Mouse (Mus musculus): Measurements from ENCODE around the gene Slc4a5.
A peak's percentile ranks its signal among the peaks of the same experiment; 100 is the strongest.

Gene Slc4a5

DNA sequence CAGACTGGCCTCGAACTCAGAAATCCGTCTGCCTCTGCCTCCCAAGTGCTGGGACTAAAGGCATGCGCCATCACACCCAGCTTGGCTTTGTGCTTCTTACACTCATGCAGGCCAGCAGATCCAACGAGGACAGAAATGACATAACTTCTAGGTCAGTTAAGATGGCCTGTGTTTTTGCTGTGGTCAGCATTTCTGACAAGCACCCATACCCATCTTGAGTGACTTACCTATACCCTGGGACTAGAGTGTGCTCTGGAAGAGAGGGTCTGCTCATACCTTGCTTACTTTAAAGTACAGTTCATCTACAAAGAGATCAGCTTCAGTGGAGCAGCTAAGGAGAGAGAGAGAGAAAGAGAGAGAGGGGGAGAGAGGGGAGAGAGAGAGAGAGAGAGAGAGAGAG lies 13.7 kb downstream of the Slc4a5 start:
- DNase-seq, result no peak

DNA sequence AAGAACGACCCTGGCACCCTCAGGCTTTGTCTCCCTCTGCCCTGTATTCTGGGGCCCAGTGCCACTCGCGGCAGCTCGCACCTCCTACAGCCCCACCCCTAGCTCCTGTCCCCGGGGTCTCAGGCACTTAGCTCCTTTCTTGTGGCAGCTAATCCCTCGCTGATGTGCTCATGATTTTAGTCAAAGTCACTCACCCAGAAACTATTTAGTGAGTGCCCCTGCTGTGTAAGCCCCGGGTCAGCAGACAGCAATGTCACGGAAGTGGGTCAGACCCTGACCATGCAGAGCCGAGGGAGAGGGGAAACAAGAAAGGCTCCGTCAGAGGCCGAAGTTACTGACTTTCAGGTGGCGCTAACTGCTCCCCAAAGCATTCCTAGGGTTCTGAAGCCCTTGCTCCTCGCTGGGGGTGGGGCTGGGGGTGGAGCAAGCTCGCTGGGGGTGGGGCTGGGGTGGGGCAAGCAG lies 14.7 kb downstream of the Slc4a5 start:
- DNase-seq, result no peak

DNA sequence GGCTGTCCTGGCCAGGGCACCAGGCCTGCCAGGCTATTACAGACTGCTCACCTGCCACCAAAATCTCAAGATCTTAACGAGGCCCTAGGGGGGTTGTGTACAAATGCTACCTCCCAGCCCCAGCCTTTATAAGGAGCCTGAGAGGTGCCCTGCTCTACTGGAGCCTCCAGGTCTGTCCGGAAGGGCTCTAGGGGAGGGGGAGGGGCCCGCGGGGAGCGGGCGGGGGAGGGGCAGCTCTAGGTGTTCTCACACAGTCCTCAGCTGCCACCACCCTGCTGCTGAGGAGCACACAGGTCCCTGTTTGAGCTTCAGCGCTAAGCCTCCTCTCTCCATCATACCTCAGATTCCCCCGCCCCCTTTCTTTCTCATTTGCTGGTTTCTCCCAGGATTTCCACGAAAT lies 17.5 kb downstream of the Slc4a5 start:
- no peak for DNase-seq

DNA sequence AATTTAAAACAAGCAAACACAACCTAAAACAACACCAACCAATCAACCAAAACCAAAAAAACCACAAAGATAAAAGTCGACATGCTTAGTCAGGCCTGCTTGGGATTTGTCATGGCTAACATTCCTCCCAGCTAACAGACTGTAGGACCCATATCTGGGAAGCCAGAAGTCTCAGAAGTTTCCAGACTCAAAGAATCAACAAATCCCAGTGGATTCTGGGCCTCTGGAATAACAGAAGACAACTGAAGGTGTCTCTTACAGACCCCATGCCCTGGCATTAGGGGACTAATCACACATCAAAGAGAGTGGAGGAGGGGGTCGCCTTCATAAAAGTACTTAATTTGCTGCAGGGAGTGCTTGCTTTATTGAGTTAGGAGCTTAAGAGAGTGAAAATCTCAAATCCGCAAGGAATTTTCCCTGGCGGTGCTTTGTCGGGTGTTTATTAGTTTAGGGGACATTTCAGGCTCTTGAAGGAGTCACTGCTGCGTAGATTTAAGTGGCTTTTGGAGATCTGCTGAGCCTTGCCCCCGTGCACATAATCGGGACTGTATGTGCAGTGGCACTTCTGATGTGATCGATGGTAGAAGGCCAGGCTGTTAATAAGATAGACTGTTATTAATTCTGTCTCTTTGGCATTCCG lies 24.9 kb downstream of the Slc4a5 start:
- no peak for DNase-seq

DNA sequence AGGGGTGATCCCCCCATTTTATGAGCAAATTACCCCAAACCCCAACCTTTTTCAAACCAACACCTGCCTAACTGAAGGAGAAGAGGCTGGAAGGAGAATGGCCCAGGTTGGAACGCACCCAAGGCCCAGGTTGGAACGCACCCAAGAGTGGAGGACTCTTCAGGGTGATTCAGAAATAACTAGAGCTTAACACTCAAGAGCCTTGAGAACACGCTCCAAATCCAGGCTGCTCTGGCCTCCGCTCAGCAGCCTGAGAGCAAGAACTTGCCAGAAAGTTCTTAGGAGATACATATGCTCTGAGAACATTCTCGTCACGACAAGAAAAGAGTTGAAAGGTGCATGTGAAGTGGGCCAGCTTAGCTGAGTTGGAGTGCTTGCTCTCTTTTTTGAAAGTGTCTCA lies 25.5 kb downstream of the Slc4a5 start:
- no peak for DNase-seq

DNA sequence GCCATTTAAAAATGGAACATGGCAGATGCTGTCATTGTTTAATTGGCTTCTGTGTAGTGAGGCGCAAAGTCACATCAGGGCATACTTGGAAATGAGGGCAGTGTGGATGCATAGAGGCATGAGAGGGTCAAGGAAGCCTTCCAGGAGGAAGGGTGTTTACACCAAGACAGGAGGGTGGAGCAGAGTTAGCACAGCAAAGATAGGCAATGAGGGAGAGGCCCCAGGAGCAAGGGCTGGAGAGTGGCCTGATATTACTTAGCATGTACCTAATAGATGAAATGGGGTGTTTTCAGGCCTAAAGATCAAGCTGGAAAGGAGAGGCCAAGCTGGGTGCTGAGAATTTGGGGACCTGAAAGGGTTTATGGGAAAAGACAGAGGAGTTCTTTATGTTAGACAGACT lies 26.4 kb downstream of the Slc4a5 start:
- no peak for DNase-seq

DNA sequence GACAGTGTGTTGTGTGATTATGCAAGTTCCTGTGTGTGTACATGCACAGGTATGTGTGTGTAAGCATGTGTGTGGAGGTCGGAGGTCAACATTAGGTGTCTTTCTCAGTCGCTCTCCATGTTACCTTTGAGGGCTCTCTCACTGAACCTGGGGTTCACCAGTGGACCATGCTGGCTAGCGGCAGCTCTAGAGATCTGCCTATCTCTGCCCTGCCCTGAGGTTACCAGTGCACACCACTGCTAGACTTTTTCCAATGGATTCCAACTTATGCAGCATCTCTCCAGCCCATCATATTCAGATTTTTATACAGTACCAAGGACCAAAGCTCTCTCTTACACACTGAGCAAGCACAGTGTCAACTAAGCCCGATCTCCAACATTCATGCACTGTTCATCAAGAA lies 27.1 kb downstream of the Slc4a5 start:
- DNase-seq, result no peak

DNA sequence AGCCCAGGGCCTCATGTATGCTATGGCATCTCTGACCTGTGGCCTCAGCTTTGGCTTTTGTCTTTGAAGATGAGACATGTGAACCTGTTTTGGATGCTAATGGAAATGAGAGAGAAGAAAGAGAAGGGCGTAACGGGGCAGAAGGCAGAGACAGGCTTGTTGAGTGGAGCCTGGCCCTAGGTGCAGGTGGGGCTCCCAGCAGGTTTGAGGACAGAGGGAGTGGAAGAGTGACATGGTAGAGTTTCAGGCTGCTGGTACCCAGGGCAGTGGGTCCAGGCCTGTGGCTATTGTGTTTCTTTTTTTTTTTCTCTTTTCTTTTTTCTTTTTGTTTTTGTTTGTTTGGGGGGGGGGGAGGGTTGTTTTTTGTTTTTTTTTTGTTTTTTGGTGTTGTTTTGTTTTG lies 27.5 kb downstream of the Slc4a5 start:
- DNase-seq, result no peak

DNA sequence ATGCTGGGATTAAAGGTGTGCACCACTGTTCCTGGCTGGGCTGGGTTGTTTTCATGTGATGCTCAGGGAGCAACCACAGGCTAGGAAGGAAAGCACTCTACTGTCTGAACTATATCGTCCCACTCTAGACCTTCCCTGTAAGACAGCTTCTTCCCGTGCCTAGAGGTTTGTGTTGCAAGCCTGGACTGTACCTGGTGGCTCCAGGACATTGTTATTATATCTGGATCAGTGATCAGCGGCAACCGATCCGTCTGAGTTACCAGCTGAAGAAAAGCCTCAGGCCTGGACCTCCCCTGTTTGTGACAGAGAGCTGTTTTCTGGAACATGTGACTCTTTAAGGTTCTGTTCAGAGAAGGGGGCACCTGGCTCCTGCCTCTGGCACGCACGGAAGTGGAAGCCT lies 34.6 kb downstream of the Slc4a5 start:
- no peak for DNase-seq

DNA sequence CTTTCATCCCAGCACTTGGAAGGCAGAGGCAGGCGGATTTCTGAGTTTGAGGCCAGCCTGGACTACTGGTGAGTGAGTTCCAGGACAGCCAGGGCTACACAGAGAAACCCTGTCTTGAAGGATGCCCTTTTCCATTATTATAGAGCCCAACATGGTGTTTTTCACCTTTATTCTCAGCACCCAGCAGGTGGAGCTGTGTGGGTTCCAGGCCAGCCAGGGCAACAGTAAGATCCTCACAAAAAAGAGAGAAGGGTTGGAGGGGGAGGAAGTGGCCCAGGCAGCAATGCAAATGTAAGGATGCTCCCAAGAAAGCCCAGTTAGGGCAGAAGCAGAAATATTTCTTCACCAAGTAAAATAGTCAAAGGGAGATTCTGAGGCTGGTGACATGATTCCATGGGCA lies 44.9 kb downstream of the Slc4a5 start:
- DNase-seq, result no peak

DNA sequence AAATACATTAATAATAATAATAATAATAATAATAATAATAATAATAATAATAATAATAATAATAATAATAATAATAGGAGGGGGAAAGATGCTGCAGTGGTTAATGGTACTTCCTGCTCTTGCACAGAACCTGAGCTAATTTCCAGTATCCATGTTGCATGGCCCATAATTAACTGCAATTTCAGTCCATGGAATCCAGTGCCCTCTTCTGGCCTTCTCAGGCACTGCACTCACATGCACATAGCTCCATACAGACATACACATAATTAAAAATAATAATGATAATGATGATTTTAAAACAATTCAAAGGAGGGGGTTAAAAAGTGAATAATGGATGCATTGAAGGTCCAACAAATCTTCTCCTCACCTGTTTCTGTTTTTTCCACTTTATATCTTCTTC lies 45.6 kb downstream of the Slc4a5 start:
- no peak for DNase-seq

DNA sequence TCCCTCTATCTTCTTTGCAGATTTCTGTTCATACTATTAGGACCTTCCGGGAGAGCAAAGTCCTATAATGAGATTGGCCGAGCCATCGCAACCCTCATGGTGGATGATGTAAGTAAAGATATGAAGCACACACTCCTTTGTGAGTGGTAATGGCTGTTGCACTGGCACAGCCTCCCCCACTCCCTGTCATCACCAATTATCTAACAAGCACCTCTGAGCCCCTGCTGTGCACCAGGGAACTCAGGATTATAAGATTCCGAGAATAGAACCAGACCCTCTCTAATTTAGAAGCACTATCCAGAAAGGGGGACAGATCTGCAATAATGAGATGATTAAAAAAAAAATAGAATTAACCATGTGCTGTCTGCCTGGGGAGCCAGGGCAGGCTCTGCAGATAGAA lies 46.0 kb downstream of the Slc4a5 start:
- DNase-seq, result no peak

DNA sequence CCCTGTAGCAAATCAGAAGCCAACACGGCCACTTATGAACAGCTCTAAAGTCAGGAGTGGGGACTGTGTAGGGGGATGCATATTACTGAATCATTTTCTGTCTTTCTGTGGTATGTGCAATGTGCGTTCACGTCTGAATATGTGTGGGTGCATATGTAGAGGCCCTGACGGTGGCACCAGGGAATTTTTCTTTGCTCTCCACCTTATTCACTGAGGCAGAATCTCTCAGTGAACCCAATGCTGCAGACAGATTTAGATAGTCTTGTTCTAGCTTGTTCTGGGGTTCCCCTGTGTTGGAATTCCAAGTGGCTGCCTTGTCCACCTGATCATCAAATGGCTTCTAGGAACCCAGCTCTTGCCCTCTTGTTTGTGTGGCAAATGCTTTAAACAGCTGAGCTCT lies 48.0 kb downstream of the Slc4a5 start:
- DNase-seq, result no peak

DNA sequence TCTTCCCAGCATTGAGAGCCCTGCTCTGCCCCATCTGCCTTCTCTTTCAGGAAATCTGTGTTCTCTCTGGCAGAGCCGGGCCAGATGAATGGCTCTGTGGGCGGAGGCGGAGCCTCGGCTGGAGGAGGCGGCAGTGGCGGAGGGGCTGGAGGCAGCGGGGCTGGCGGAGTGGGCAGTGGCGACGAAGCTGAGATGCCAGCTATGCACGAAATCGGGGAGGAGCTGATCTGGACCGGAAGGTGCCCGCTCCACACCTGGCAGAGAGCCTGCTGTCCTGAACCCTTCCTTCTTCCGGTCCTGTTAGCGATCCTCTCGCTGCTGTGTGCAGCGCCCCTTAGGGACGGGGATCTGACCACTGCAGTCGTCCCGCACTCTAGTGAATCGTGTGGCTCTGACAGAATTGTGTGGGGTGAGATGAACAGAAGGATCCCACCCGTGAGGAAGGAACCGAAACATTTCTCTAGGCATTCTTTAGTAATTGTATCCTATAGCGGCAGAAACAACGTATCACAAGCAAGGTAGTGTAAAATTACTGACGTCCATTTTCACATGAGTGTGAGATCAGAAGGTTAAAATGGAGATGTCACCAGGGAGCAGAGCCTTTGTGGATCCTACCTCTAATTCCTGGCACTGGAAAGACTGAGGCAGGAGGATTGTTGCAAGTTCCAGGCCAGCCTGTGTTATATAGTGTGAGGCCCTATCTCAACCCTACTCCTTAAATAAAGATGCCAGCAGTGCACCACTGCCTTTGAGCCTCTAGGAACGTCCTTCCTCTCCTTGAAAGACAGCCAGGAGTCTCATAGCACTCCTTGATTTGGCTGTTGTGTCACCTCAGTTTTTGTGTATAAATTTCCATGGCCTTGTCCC lies 48.7 kb downstream of the Slc4a5 start:
- peak; percentile 92 for DNase-seq

DNA sequence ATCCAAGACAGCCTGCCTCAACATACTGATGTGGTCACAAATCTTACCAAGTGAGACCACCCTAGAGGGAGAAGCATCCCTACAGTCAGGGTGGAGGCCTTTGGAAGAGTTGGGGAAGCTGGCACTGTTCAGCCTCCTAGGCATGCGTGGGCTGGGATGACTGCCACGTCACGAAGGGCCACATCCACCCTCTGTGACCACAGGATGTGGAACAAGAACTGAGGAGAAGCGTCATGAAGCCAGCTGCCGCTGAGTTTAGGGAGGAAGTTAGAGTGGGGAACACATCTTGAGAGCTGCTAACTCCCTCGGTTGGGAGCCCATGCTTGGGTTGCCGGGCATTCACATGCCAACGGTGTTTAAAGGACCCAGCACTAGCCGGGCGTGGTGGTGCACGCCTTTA lies 54.1 kb downstream of the Slc4a5 start:
- no peak for DNase-seq

DNA sequence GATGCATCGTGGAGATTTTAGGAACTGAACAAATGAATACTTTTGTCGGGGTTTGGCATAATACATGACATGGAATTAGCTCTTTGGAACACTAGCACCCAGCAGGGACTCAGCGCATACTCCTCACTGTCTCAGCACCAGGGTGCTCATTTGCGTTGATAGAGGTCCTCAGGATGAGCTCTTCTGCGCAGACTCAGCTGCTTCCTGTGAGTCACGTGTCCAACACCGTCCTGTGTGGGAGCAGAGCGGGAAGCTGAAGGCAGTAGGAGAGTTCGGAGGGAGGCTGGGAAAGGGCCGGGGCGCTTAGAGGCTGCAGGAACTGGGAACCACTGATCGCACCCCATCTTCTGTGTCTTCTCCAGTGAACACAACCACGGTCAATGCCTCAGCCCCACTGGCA lies 57.5 kb downstream of the Slc4a5 start:
- DNase-seq, result no peak

DNA sequence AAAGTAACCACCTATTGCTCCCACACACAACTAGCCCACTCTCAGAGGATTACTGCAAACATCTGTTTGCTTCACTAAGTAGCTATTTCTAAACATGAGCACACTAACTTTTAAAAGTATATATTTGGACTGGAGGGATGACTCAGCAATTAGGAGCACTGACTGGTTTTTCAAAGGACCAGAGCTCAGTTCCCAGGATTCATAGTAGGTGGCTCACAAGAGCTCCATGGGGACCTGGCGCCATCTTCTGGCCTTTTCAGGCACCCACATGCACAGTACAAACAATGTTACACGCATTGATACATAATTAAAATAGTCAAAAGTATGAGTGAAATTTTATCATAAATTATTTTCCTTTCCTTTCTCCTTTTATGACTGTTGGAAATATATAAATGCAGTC lies 59.3 kb downstream of the Slc4a5 start:
- no peak for DNase-seq

DNA sequence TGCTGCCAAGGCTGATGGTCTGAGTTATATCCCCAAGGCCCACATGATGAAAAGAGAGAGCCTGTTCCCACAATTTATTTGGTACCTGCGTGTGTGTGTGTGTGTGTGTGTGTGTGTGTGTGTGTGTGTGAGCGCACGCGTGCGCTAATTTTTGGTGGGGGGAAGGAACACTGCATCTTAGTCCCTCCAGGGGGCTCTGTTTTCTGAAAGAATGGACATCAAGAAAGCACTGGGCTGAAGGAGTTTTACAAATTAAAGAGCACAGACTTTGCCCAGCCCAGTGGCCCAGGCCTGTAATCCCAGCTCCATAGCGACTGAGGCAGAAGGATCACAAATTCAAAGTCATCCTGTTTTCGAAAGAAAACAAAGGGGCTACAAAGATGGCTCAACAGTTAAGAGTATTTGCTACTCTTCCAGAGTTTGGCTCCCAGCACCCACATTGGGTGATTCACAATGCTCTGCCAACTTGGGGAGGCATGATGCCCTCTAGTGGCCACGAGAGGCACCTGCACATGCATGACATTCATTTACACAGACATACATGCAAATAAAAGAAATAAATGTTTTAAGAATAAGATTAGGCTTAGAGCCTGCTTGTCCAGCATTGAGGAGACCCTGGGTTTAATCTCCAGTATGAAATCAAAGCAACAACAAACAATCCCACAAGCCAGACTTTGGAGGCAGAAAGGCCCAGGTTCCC lies 60.8 kb downstream of the Slc4a5 start:
- DNase-seq, result no peak

DNA sequence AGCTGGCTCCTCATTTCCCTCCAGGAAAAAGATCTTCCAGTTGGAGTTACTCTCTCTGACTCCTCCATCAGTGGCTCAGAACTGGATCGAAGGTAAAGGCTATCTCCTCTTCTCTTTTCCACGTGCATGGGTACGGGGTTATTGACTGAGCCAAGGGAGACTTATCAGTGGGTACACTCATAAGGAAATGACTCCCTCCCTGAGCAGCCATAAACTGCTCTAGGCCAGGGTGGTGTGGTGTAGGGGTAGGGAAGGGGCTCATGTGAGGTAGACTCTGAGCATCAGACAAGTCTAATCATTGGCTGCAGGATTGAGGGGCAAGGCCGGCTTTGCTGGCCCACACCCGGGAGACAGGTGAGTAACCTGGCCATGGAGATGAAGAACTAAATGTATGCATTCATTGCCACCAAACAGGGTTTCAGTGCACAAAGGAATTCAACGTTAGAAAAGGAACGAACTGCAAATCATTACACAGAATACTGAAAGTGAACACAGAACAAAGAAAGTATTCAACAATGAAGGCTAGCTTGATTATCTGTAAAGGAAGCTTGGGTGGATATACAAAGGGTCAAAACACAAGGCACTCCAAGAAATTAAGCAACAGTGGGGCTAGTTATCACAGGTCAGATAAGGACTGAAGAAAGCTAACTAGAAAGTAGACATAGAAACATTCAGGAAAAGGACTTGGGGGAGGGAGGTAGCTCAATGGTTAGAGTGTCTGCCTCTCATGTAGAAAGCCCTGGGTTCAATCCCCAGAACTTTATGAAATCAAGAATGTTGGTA lies 81.0 kb downstream of the Slc4a5 start:
- DNase-seq, result no peak

DNA sequence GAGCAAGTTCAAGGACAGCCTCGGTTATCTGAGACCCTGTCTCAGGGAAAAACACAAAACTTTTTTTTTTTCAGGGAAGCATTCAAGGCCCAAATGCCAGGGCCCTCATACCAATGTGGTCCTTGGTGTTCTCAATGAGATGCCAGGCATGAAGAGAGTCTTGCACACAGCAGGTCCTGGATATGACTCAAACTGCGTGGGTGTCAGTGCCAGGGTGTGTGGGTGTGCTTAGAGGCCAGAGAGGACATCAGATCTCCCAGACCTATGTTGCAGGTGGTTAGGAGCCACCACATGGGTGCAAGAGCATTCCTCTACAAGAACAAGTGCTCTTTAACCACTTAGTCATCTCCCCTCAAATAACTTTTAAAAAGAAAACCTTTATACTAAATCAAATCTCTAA lies 81.7 kb downstream of the Slc4a5 start:
- no peak for DNase-seq

DNA sequence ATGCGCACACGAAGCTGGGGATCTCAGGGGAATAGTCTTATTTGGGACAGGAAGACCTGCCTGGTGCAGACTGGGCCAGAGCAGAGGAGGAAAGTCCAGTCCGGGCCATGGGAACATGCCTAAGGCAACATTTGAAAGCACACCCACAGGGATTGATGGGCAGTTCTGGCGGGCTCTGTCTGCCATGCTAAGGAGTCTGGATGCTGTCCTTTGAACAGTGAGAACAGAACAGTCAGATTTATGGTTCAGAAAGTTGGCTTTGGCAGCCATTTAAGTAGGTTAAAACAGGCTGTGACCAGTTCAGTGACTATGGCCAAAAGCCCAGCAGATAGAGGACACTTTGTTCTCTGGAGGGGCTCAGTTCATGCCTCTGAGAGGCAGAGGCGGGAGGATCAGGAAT lies 82.6 kb downstream of the Slc4a5 start:
- DNase-seq, result no peak

DNA sequence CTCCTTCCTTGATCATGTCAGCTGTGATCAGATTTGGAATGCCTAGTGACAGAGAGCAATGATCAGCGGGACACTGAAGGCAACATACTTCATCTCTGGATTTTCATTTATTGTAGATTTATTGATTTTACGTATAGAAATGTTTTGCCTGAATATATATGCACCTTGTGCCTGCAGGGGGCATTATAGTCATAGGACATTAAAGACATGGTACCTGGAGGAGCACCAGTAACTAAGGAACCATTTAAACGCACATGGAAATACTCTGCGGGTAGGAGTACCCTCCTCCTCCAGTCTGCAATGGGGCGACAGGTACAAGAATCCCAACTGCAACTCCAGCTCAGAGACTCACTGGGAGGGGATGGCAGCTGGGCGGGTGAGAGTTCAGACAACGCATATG lies 89.4 kb downstream of the Slc4a5 start:
- no peak for DNase-seq

DNA sequence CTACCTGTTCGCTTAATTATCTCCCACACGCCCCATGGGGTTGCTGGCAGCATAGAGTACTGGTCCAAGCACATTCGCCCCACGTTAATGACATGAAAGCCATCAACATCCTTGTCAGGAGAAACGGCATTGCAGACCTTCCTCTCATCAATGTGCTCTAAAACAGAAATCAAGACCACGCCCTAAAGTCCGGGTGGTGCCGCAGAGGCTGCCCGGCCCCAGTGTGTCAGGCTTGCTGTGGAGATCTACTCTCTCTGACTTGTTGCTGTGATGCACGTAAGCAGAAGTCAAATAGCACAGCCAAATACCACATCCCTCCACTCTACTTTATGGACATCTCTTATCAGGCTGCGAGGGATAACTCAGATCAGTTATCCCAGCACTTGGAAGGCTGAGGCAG lies 91.6 kb downstream of the Slc4a5 start:
- DNase-seq, result no peak

All from layer of hippocampus, adult 9-11 months (tissue).